ENCODE assay signal across 27 mouse cellular contexts in the genomic region with DNA sequence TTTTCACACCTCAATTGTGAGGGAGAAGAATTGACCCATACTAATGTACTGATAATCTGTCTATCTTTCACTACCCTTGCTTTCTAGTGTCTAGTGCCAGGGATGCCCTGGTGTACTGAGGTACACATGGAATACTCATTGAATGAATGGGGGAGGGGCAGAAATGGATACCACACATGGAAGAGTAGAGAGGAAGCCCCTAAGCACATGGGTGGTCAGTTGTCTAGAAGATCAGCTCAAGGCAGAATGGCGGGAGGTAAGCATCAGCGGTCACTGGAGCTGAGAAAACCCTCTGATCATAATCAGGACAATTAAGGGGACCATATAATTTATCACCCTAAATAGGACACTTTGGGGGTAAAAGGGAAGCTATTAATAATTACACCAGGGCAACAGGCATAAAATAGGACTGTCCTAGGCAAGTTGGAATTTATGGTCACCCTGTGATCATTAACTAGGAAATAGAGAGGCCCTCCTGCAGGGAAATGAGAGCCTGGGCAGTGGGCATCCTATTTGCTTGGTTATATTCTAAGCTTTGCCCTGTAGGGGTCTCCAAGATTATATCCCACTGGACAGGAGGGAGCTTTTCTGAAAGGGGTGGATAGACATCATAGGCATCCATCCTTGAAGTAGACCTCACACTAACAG.
A peak's percentile ranks its signal among the peaks of the same experiment; 100 is the strongest.
DNase-seq lines count a peak whose midpoint lies in the region; ATAC-seq lines count a peak whose summit lies in the region.
"Had no signal": no experiment of that assay in that cellular context is flagged by ENCODE, and none has a peak within 500 bp of the region (broad histone marks: within the 10 kb centered on the region; RNA-seq: fewer than 3 reads in every experiment).

No protein-coding gene starts in this region.

- H3K4me1 ChIP-seq in forebrain, embryonic 11.5 days (replicated peaks; ENCODE audit: control insufficient read depth, insufficient read depth, low read length), result peaks cover 6% of the 10 kb centered on the region
- no peaks in the 10 kb centered on the region for H3K4me1 ChIP-seq in forebrain, embryonic 16.5 days (replicated peaks; ENCODE audit: control insufficient read depth, insufficient read depth, low read length)
- H3K4me1 ChIP-seq in kidney, embryonic 15.5 days, result peaks cover 8% of the 10 kb centered on the region
- no peaks in the 10 kb centered on the region for H3K4me1 ChIP-seq in neural tube, embryonic 14.5 days (ENCODE audit: control insufficient read depth, insufficient read depth, low read length)
- H3K4me1 ChIP-seq: heart, embryonic 12.5 days; heart, embryonic 15.5 days; hindbrain, embryonic 13.5 days had no signal

- H3K4me3 ChIP-seq in forebrain, embryonic 11.5 days (ENCODE audit: low read depth, low read length), result no peak overlapping the region
- H3K4me3 ChIP-seq in forebrain, embryonic 16.5 days (replicated peaks; ENCODE audit: low read length), result no peak overlapping the region
- no peak overlapping the region for H3K4me3 ChIP-seq in kidney, embryonic 15.5 days (replicated peaks)
- no peak overlapping the region for H3K4me3 ChIP-seq in neural tube, embryonic 14.5 days (ENCODE audit: low read depth, low read length)
- H3K4me3 ChIP-seq: forebrain, embryonic 12.5 days; gastrocnemius, adult 2 months; heart, embryonic 12.5 days; heart, embryonic 15.5 days; hindbrain, embryonic 10.5 days; hindbrain, embryonic 13.5 days had no signal

- no peak overlapping the region for H3K4me2 ChIP-seq in forebrain, embryonic 11.5 days (ENCODE audit: low read depth, low read length, severe bottlenecking)
- H3K4me2 ChIP-seq in forebrain, embryonic 16.5 days (ENCODE audit: low read length), result no peak overlapping the region
- H3K4me2 ChIP-seq in kidney, embryonic 15.5 days, result no peak overlapping the region
- no peak overlapping the region for H3K4me2 ChIP-seq in neural tube, embryonic 14.5 days (ENCODE audit: low read depth, low read length)
- H3K4me2 ChIP-seq: forebrain, embryonic 12.5 days; heart, embryonic 12.5 days; heart, embryonic 15.5 days; hindbrain, embryonic 13.5 days had no signal

- DNase-seq in forebrain, embryonic 11.5 days (ENCODE audit: low spot score), result peak; percentile 13
- DNase-seq in kidney, postnatal 4 days, result no peak
- DNase-seq in neural tube, embryonic 10.5 days (ENCODE audit: extremely low spot score, low spot score), result no peak
- no peak for DNase-seq in adrenal gland, postnatal 14 days
- DNase-seq: adrenal gland, adult 2 months; adrenal gland, postnatal 36 days; B cell, adult 2 months; cerebellum, adult 18-20 months; cerebellum, adult 9-10 months; cerebellum, postnatal 14 days; forebrain, postnatal 0 days; gastrocnemius, adult 2 months; gastrocnemius, postnatal 25 days; heart, adult 18-20 months; heart, postnatal 10 days; heart, postnatal 36 days had no signal

- H3K9me3 ChIP-seq in forebrain, embryonic 11.5 days (ENCODE audit: control insufficient read depth, low read length), result peaks cover 4% of the 10 kb centered on the region
- H3K9me3 ChIP-seq in forebrain, embryonic 16.5 days (ENCODE audit: control insufficient read depth, low read length), result no peaks in the 10 kb centered on the region
- no peaks in the 10 kb centered on the region; the same call in 1 of the 2 replicates for H3K9me3 ChIP-seq in kidney, embryonic 15.5 days (replicated peaks)
- H3K9me3 ChIP-seq in neural tube, embryonic 14.5 days (ENCODE audit: control insufficient read depth, low read length), result no peaks in the 10 kb centered on the region
- H3K9me3 ChIP-seq: forebrain, embryonic 12.5 days; heart, embryonic 15.5 days; hindbrain, embryonic 13.5 days had no signal

- no peak overlapping the region for H3K27ac ChIP-seq in forebrain, embryonic 11.5 days (ENCODE audit: low read depth, low read length)
- no peak overlapping the region for H3K27ac ChIP-seq in forebrain, embryonic 16.5 days (ENCODE audit: low read length)
- peak overlapping the region; percentile 27; the same call in 1 of the 2 replicates for H3K27ac ChIP-seq in kidney, embryonic 15.5 days
- H3K27ac ChIP-seq in neural tube, embryonic 14.5 days (ENCODE audit: low read depth, low read length), result no peak overlapping the region
- H3K27ac ChIP-seq: forebrain, embryonic 12.5 days; gastrocnemius, adult 2 months; heart, embryonic 15.5 days; hindbrain, embryonic 10.5 days; hindbrain, embryonic 13.5 days had no signal

- H3K9ac ChIP-seq in forebrain, embryonic 11.5 days (ENCODE audit: low read length), result no peak overlapping the region
- no peak overlapping the region for H3K9ac ChIP-seq in forebrain, embryonic 16.5 days (replicated peaks; ENCODE audit: low read depth, low read length)
- H3K9ac ChIP-seq in kidney, embryonic 15.5 days, result no peak overlapping the region
- no peak overlapping the region for H3K9ac ChIP-seq in neural tube, embryonic 14.5 days (replicated peaks; ENCODE audit: low read depth, low read length)
- H3K9ac ChIP-seq: forebrain, embryonic 12.5 days; forebrain, postnatal 0 days; heart, embryonic 12.5 days; heart, embryonic 15.5 days; hindbrain, embryonic 13.5 days had no signal

- 80% methylated on average over 2 of the region's 2 CpGs for WGBS in forebrain, embryonic 11.5 days
- WGBS in forebrain, embryonic 16.5 days, result 87% methylated on average over 2 of the region's 2 CpGs
- 20% methylated on average over 2 of the region's 2 CpGs for WGBS in kidney, embryonic 15.5 days
- WGBS in neural tube, embryonic 14.5 days, result 19% methylated on average over 2 of the region's 2 CpGs

- H3K27me3 ChIP-seq in forebrain, embryonic 11.5 days (ENCODE audit: control insufficient read depth, insufficient read depth, low read length), result no peaks in the 10 kb centered on the region
- no peaks in the 10 kb centered on the region for H3K27me3 ChIP-seq in forebrain, embryonic 16.5 days (replicated peaks; ENCODE audit: control insufficient read depth, insufficient read depth, low read length)
- H3K27me3 ChIP-seq in kidney, embryonic 15.5 days, result 0 out of 2 replicates have a peak, but pooled peaks cover 7% of the 10 kb centered on the region
- no peaks in the 10 kb centered on the region for H3K27me3 ChIP-seq in neural tube, embryonic 14.5 days (ENCODE audit: control insufficient read depth, insufficient read depth, low read length)
- H3K27me3 ChIP-seq: CH12.LX; forebrain, embryonic 12.5 days; heart, embryonic 12.5 days; heart, embryonic 15.5 days had no signal

- no peaks in the 10 kb centered on the region for H3K36me3 ChIP-seq in forebrain, embryonic 11.5 days (ENCODE audit: control insufficient read depth, insufficient read depth, low read length)
- no peaks in the 10 kb centered on the region for H3K36me3 ChIP-seq in forebrain, embryonic 16.5 days (ENCODE audit: control insufficient read depth, insufficient read depth)
- H3K36me3 ChIP-seq in kidney, embryonic 15.5 days, result no peaks in the 10 kb centered on the region
- H3K36me3 ChIP-seq in neural tube, embryonic 14.5 days (ENCODE audit: control insufficient read depth, insufficient read depth, low read length), result no peaks in the 10 kb centered on the region
- H3K36me3 ChIP-seq: forebrain, embryonic 12.5 days; G1E; heart, embryonic 12.5 days; heart, embryonic 15.5 days; hindbrain, embryonic 10.5 days; hindbrain, embryonic 13.5 days had no signal

- ATAC-seq in forebrain, embryonic 11.5 days (replicated peaks; ENCODE audit: low FRiP score), result no peak
- ATAC-seq in forebrain, embryonic 16.5 days, result no peak
- ATAC-seq in kidney, embryonic 15.5 days (replicated peaks; ENCODE audit: low FRiP score), result peak; percentile 94
- ATAC-seq in neural tube, embryonic 14.5 days (ENCODE audit: low read depth), result 0 out of 2 replicates have a peak, but pooled peaks have one; percentile 17
- ATAC-seq: forebrain, postnatal 0 days; hindbrain, embryonic 16.5 days had no signal

Comparison
In these comparisons a context has a peak if more than half of its experiments do, and no peak if none do; other contexts are left out.
1. ATAC-seq: peak in kidney, embryonic 15.5 days (single experiment) and neural tube, embryonic 14.5 days (single experiment); none in forebrain, embryonic 11.5 days (single experiment) and forebrain, embryonic 16.5 days (single experiment).